Mouse (Mus musculus) MEL (cell line): ENCODE measurements around the gene Mst1. TPM values are rescaled to one million over a fixed set of nuclear protein-coding genes. Genes with fewer than 3 reads are reported as not detected.

Experiments used
- DNase-seq: peaks from one replicate; pipeline ENCODE4 v3.0.0; 2011; ENCODE audit warnings: low read depth, low spot score
- H3K27ac ChIP-seq: 2 replicates; pipeline ENCODE4 v1.5.1; 2012; ENCODE audit warnings: low read depth, mild to moderate bottlenecking, control low read depth, low read length, moderate library complexity; ENCODE audit not compliant: control insufficient read depth
- H3K27me3 ChIP-seq, 2 experiments: fragments of 150-350 bp in 1 of 2; sonication (generic) in 1 of 2; 2 replicates each; pipeline ENCODE4 v1.6.1; 2012; ENCODE audit warnings: low read length in 2 of 2, mild to moderate bottlenecking in 2 of 2, improper control_type of control experiment in 1 of 2, moderate library complexity in 1 of 2; ENCODE audit not compliant: insufficient read depth in 2 of 2, control insufficient read depth in 1 of 2
- H3K36me3 ChIP-seq, 2 experiments: 2 replicates each; pipeline ENCODE4 v1.6.1; 2012 to 2014; ENCODE audit warnings: low read length in 2 of 2, improper control_type of control experiment in 1 of 2, inconsistent platforms in 1 of 2, mild to moderate bottlenecking in 1 of 2; ENCODE audit not compliant: insufficient read depth in 2 of 2, control insufficient read depth in 1 of 2
- H3K4me1 ChIP-seq, 2 experiments: fragments of 150-350 bp in 1 of 2; sonication (generic) in 1 of 2; 2 replicates each; pipeline ENCODE4 v1.6.1; 2012; ENCODE audit warnings: low read length in 2 of 2, improper control_type of control experiment in 1 of 2, mild to moderate bottlenecking in 1 of 2; ENCODE audit not compliant: insufficient read depth in 2 of 2, control insufficient read depth in 1 of 2
- H3K4me3 ChIP-seq, 2 experiments: fragments of 150-350 bp in 1 of 2; sonication (generic) in 1 of 2; 2 replicates each; pipeline ENCODE4 v1.5.1; 2012; ENCODE audit warnings: low read depth in 2 of 2, low read length in 2 of 2, mild to moderate bottlenecking in 2 of 2, moderate library complexity in 2 of 2, control low read depth in 1 of 2, improper control_type of control experiment in 1 of 2; ENCODE audit not compliant: control insufficient read depth in 1 of 2, insufficient read depth in 1 of 2
- H3K79me2 ChIP-seq: 2 replicates; pipeline ENCODE4 v1.6.1; 2012; ENCODE audit warnings: mild to moderate bottlenecking, low read length, moderate library complexity; ENCODE audit not compliant: control insufficient read depth, poor library complexity, insufficient read depth
- H3K9ac ChIP-seq: 2 replicates; pipeline ENCODE4 v1.6.1; 2012; ENCODE audit warnings: low read depth, mild to moderate bottlenecking, control low read depth, low read length, moderate library complexity; ENCODE audit not compliant: control insufficient read depth, poor library complexity, severe bottlenecking
- H3K9me3 ChIP-seq: fragments of 150-350 bp; sonication (generic); replicated peaks from 2 replicates; pipeline ENCODE4 v1.6.1; 2012; ENCODE audit warnings: mild to moderate bottlenecking, low read length, improper control_type of control experiment, moderate library complexity; ENCODE audit not compliant: insufficient read depth
- CHD1 ChIP-seq: IDR thresholded peaks from 2 replicates; pipeline ENCODE4 v1.6.1; 2012; ENCODE audit warnings: low read depth, mild to moderate bottlenecking, inconsistent platforms, low read length, improper control_type of control experiment
- ETS1 ChIP-seq: IDR thresholded peaks from 2 replicates; pipeline ENCODE4 v1.6.1; 2012; ENCODE audit warnings: low read depth, mild to moderate bottlenecking, inconsistent platforms, low read length, improper control_type of control experiment, moderate library complexity
- MAX ChIP-seq: IDR thresholded peaks from 2 replicates; pipeline ENCODE4 v1.6.1; 2011; ENCODE audit warnings: low read length, improper control_type of control experiment
- MXI1 ChIP-seq: IDR thresholded peaks from 2 replicates; pipeline ENCODE4 v1.6.1; 2011; ENCODE audit warnings: mild to moderate bottlenecking, low read depth, low read length, improper control_type of control experiment
- MYC ChIP-seq: IDR thresholded peaks from 2 replicates; pipeline ENCODE4 v1.6.1; 2011; ENCODE audit warnings: low read depth, mild to moderate bottlenecking, low read length, improper control_type of control experiment, moderate library complexity
- NELFE ChIP-seq: IDR thresholded peaks from 2 replicates; pipeline ENCODE4 v1.6.1; 2011; ENCODE audit warnings: low read depth, low read length, improper control_type of control experiment
- POLR2A ChIP-seq, 2 experiments: IDR thresholded peaks; 2 replicates each; pipeline ENCODE4 v1.6.1; 2011 to 2012; ENCODE audit warnings: low read length in 2 of 2, mild to moderate bottlenecking in 2 of 2, control low read depth in 1 of 2, improper control_type of control experiment in 1 of 2, low read depth in 1 of 2, moderate library complexity in 1 of 2; ENCODE audit not compliant: control insufficient read depth in 1 of 2, insufficient read depth in 1 of 2, poor library complexity in 1 of 2
- POLR2AphosphoS2 ChIP-seq: IDR thresholded peaks from 2 replicates; pipeline ENCODE4 v1.6.1; 2011; ENCODE audit warnings: low read length, improper control_type of control experiment
- RAD21 ChIP-seq: IDR thresholded peaks from 2 replicates; pipeline ENCODE4 v1.6.1; 2011; ENCODE audit warnings: mild to moderate bottlenecking, low read depth, low read length, improper control_type of control experiment
- RCOR1 ChIP-seq: IDR thresholded peaks from 2 replicates; pipeline ENCODE4 v1.6.1; 2012; ENCODE audit warnings: low read depth, mild to moderate bottlenecking, inconsistent platforms, low read length, improper control_type of control experiment
- SIN3A ChIP-seq: IDR thresholded peaks from 2 replicates; pipeline ENCODE4 v1.6.1; 2012; ENCODE audit warnings: low read length, improper control_type of control experiment, inconsistent platforms
- TBP ChIP-seq: IDR thresholded peaks from 2 replicates; pipeline ENCODE4 v1.8.0; 2011; ENCODE audit warnings: low read depth, low read length, improper control_type of control experiment
- TCF12 ChIP-seq: IDR thresholded peaks from 2 replicates; pipeline ENCODE4 v1.6.1; 2014; ENCODE audit warnings: low read depth, mild to moderate bottlenecking, inconsistent platforms, low read length, improper control_type of control experiment, moderate library complexity
- UBTF ChIP-seq: IDR thresholded peaks from 2 replicates; pipeline ENCODE4 v1.6.1; 2012; ENCODE audit warnings: low read depth, mild to moderate bottlenecking, inconsistent platforms, low read length, improper control_type of control experiment, moderate library complexity, borderline replicate concordance; ENCODE audit not compliant: insufficient read depth
- USF1 ChIP-seq: IDR thresholded peaks from 2 replicates; pipeline ENCODE4 v1.6.1; 2014; ENCODE audit warnings: low read depth, mild to moderate bottlenecking, inconsistent platforms, low read length, improper control_type of control experiment, moderate library complexity
- USF2 ChIP-seq, 2 experiments: IDR thresholded peaks; 2 replicates each; pipeline ENCODE4 v1.6.1; 2011 to 2012; ENCODE audit warnings: improper control_type of control experiment in 2 of 2, low read length in 2 of 2, borderline replicate concordance in 1 of 2, inconsistent platforms in 1 of 2, low read depth in 1 of 2, mild to moderate bottlenecking in 1 of 2; ENCODE audit not compliant: insufficient read depth in 1 of 2
- ZC3H11A ChIP-seq: IDR thresholded peaks from 2 replicates; pipeline ENCODE4 v1.6.1; 2012; ENCODE audit warnings: low read depth, mild to moderate bottlenecking, inconsistent platforms, low read length, improper control_type of control experiment
- ZMIZ1 ChIP-seq: IDR thresholded peaks from 2 replicates; pipeline ENCODE4 v1.6.1; 2012; ENCODE audit warnings: low read depth, mild to moderate bottlenecking, inconsistent platforms, low read length, improper control_type of control experiment, moderate library complexity
- ZNF384 ChIP-seq: IDR thresholded peaks from 2 replicates; pipeline ENCODE4 v1.6.1; 2012; ENCODE audit warnings: low read depth, mild to moderate bottlenecking, inconsistent platforms, low read length, improper control_type of control experiment
- polyA plus RNA-seq, 2 experiments: library from polyadenylated mRNA; stranded (reverse) in 1 of 2; unstranded in 1 of 2; fragments of >175 nt in 1 of 2; fragments of >200 nt in 1 of 2; gene quantifications; 2 replicates each; pipeline versions ENCODE4 v1.2.1 to v1.2.4; 2012; ENCODE audit warnings: low replicate concordance in 2 of 2, low read depth in 1 of 2; ENCODE audit not compliant: insufficient read length in 2 of 2, insufficient read depth in 1 of 2, missing spikeins in 1 of 2
- total RNA-seq: library from RNA; depleted of rRNA; stranded (reverse); fragments of 300-350 nt; gene quantifications from 2 replicates; pipeline ENCODE4 v1.2.3, GENCODE M21; 2012

Gene Mst1
- total and polyA plus RNA-seq, 3 experiments, result 1.6 to 10.0 TPM; not detected in 1

DNA sequence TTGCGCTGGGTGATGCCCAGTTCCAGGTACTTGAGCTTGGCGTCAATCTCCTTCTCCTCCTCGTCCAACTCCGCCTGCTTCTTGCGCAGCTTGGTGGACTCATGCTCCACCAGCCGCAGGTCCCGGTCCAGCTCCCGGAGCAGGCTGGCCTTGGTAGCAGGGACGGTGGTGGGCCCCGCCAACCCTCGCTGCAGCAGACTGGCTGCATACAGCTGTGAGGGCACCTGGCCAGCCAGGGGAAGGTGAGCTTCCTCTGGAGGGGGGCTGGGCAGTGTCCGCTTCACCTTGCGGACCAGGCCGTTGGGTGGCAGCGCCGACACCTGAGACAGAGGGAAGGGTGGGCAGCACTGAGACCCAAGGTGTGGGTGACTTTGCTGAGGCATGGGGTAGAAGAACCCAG, 27.6 kb downstream of the Mst1 start:
- Histone ChIP-seq H3K4me1 (peaks cover 0 to 15% of the 10 kb centered on the region in 2 experiments; a peak in 2 of 4 replicates), H3K4me3 (no peak overlapping the region), H3K36me3 (peaks cover 0 to 9% of the 10 kb centered on the region in 2 experiments; a peak in 2 of 4 replicates), H3K9ac (no peak overlapping the region), H3K27me3 (no peaks in the 10 kb centered on the region), H3K79me2 (peaks cover 22% of the 10 kb centered on the region), H3K9me3 (no peaks in the 10 kb centered on the region), H3K27ac (no peak overlapping the region)
- DNase-seq, result no peak
- no peak for TF ChIP-seq NELFE
- no peak for TF ChIP-seq CHD1
- TF ChIP-seq MAX, result no peak
- TF ChIP-seq USF2 (IDR thresholded peaks at IDR 0.05; ENCODE audit: borderline replicate concordance in 1 of 2, insufficient read depth in 1 of 2, low read depth in 1 of 2, low read length in 2 of 2), result no peak
- TF ChIP-seq RCOR1, result no peak
- no peak for TF ChIP-seq ZNF384

GRCm38 (mm10) chr9:108110160-108110559, 29.9 kb downstream of the Mst1 start:
- Histone ChIP-seq H3K36me3 (no peaks in the 10 kb centered on the region), H3K4me1 (no peaks in the 10 kb centered on the region), H3K9me3 (no peaks in the 10 kb centered on the region), H3K4me3 (no peak overlapping the region), H3K27ac (no peak overlapping the region), H3K79me2 (peaks cover 6% of the 10 kb centered on the region), H3K9ac (no peak overlapping the region), H3K27me3 (no peaks in the 10 kb centered on the region)
- TF ChIP-seq RAD21 (no peak), USF1 (no peak), TBP (no peak), SIN3A (no peak), UBTF (no peak), POLR2AphosphoS2 (no peak), ZMIZ1 (no peak), CHD1 (no peak), ETS1 (no peak), TCF12 (no peak), MXI1 (no peak), ZC3H11A (no peak), POLR2A (IDR thresholded peaks at IDR 0.05; ENCODE audit: control insufficient read depth in 1 of 2, insufficient read depth in 1 of 2, low read depth in 1 of 2, low read length in 2 of 2, poor library complexity in 1 of 2) (no peak), MYC (no peak)
- DNase-seq, result no peak
